Mouse (Mus musculus) MEL (cell line): Measurements from ENCODE around the gene T. TPM values are rescaled to one million over a fixed set of nuclear protein-coding genes. Genes with fewer than 3 reads are reported as not detected.

Experiments
- DNase-seq: peaks from one replicate; pipeline ENCODE4 v3.0.0; 2011; ENCODE audit warnings: low read depth, low spot score
- H3K27ac ChIP-seq: 2 replicates; pipeline ENCODE4 v1.5.1; 2012; ENCODE audit warnings: low read depth, mild to moderate bottlenecking, control low read depth, low read length, moderate library complexity; ENCODE audit not compliant: control insufficient read depth
- H3K27me3 ChIP-seq, 2 experiments: fragments of 150-350 bp in 1 of 2; sonication (generic) in 1 of 2; 2 replicates each; pipeline ENCODE4 v1.6.1; 2012; ENCODE audit warnings: low read length in 2 of 2, mild to moderate bottlenecking in 2 of 2, improper control_type of control experiment in 1 of 2, moderate library complexity in 1 of 2; ENCODE audit not compliant: insufficient read depth in 2 of 2, control insufficient read depth in 1 of 2
- H3K36me3 ChIP-seq, 2 experiments: 2 replicates each; pipeline ENCODE4 v1.6.1; 2012 to 2014; ENCODE audit warnings: low read length in 2 of 2, improper control_type of control experiment in 1 of 2, inconsistent platforms in 1 of 2, mild to moderate bottlenecking in 1 of 2; ENCODE audit not compliant: insufficient read depth in 2 of 2, control insufficient read depth in 1 of 2
- H3K4me1 ChIP-seq, 2 experiments: fragments of 150-350 bp in 1 of 2; sonication (generic) in 1 of 2; 2 replicates each; pipeline ENCODE4 v1.6.1; 2012; ENCODE audit warnings: low read length in 2 of 2, improper control_type of control experiment in 1 of 2, mild to moderate bottlenecking in 1 of 2; ENCODE audit not compliant: insufficient read depth in 2 of 2, control insufficient read depth in 1 of 2
- H3K4me3 ChIP-seq, 2 experiments: fragments of 150-350 bp in 1 of 2; sonication (generic) in 1 of 2; 2 replicates each; pipeline ENCODE4 v1.5.1; 2012; ENCODE audit warnings: low read depth in 2 of 2, low read length in 2 of 2, mild to moderate bottlenecking in 2 of 2, moderate library complexity in 2 of 2, control low read depth in 1 of 2, improper control_type of control experiment in 1 of 2; ENCODE audit not compliant: control insufficient read depth in 1 of 2, insufficient read depth in 1 of 2
- H3K79me2 ChIP-seq: 2 replicates; pipeline ENCODE4 v1.6.1; 2012; ENCODE audit warnings: mild to moderate bottlenecking, low read length, moderate library complexity; ENCODE audit not compliant: control insufficient read depth, poor library complexity, insufficient read depth
- H3K9ac ChIP-seq: 2 replicates; pipeline ENCODE4 v1.6.1; 2012; ENCODE audit warnings: low read depth, mild to moderate bottlenecking, control low read depth, low read length, moderate library complexity; ENCODE audit not compliant: control insufficient read depth, poor library complexity, severe bottlenecking
- H3K9me3 ChIP-seq: fragments of 150-350 bp; sonication (generic); replicated peaks from 2 replicates; pipeline ENCODE4 v1.6.1; 2012; ENCODE audit warnings: mild to moderate bottlenecking, low read length, improper control_type of control experiment, moderate library complexity; ENCODE audit not compliant: insufficient read depth
- BHLHE40 ChIP-seq: IDR thresholded peaks from 2 replicates; pipeline ENCODE4 v1.6.1; 2012; ENCODE audit warnings: low read depth, mild to moderate bottlenecking, inconsistent platforms, low read length, improper control_type of control experiment, borderline replicate concordance
- E2F4 ChIP-seq: IDR thresholded peaks from 2 replicates; pipeline ENCODE4 v1.6.1; 2011; ENCODE audit warnings: low read depth, low read length, improper control_type of control experiment, borderline replicate concordance
- ELF1 ChIP-seq: IDR thresholded peaks from 2 replicates; pipeline ENCODE4 v1.6.1; 2014; ENCODE audit warnings: low read depth, mild to moderate bottlenecking, inconsistent platforms, low read length, improper control_type of control experiment, moderate library complexity
- EP300 ChIP-seq, 2 experiments: IDR thresholded peaks; 2 replicates each; pipeline ENCODE4 v1.6.1; 2011; ENCODE audit warnings: improper control_type of control experiment in 2 of 2, low read length in 2 of 2, low read depth in 1 of 2, mild to moderate bottlenecking in 1 of 2
- ETS1 ChIP-seq: IDR thresholded peaks from 2 replicates; pipeline ENCODE4 v1.6.1; 2012; ENCODE audit warnings: low read depth, mild to moderate bottlenecking, inconsistent platforms, low read length, improper control_type of control experiment, moderate library complexity
- GATA1 ChIP-seq: IDR thresholded peaks from 2 replicates; pipeline ENCODE4 v1.6.1; 2011; ENCODE audit warnings: low read depth, low read length, improper control_type of control experiment
- HCFC1 ChIP-seq: IDR thresholded peaks from 2 replicates; pipeline ENCODE4 v1.6.1; 2012; ENCODE audit warnings: low read depth, mild to moderate bottlenecking, inconsistent platforms, low read length, improper control_type of control experiment, moderate library complexity
- JUND ChIP-seq: IDR thresholded peaks from 2 replicates; pipeline ENCODE4 v1.6.1; 2011; ENCODE audit warnings: low read depth, mild to moderate bottlenecking, improper control_type of control experiment, low read length
- KAT2A ChIP-seq: conservative IDR thresholded peaks from 2 replicates; pipeline ENCODE4 v1.6.1; 2012; ENCODE audit warnings: low read depth, low read length, improper control_type of control experiment, inconsistent platforms
- MAX ChIP-seq: IDR thresholded peaks from 2 replicates; pipeline ENCODE4 v1.6.1; 2011; ENCODE audit warnings: low read length, improper control_type of control experiment
- MAZ ChIP-seq: IDR thresholded peaks from 2 replicates; pipeline ENCODE4 v1.6.1; 2012; ENCODE audit warnings: low read depth, mild to moderate bottlenecking, inconsistent platforms, low read length, improper control_type of control experiment
- MEF2A ChIP-seq: IDR thresholded peaks from 2 replicates; pipeline ENCODE4 v1.6.1; 2014; ENCODE audit warnings: low read depth, mild to moderate bottlenecking, inconsistent platforms, low read length, improper control_type of control experiment; ENCODE audit not compliant: poor library complexity, insufficient replicate concordance, severe bottlenecking; ENCODE audit errors: extremely low read depth
- MYC ChIP-seq: IDR thresholded peaks from 2 replicates; pipeline ENCODE4 v1.6.1; 2011; ENCODE audit warnings: low read depth, mild to moderate bottlenecking, low read length, improper control_type of control experiment, moderate library complexity
- NRF1 ChIP-seq: IDR thresholded peaks from 2 replicates; pipeline ENCODE4 v1.6.1; 2014; ENCODE audit warnings: low read depth, mild to moderate bottlenecking, inconsistent platforms, low read length, improper control_type of control experiment, moderate library complexity; ENCODE audit not compliant: poor library complexity, insufficient read depth, severe bottlenecking
- RAD21 ChIP-seq: IDR thresholded peaks from 2 replicates; pipeline ENCODE4 v1.6.1; 2011; ENCODE audit warnings: mild to moderate bottlenecking, low read depth, low read length, improper control_type of control experiment
- RCOR1 ChIP-seq: IDR thresholded peaks from 2 replicates; pipeline ENCODE4 v1.6.1; 2012; ENCODE audit warnings: low read depth, mild to moderate bottlenecking, inconsistent platforms, low read length, improper control_type of control experiment
- SIN3A ChIP-seq: IDR thresholded peaks from 2 replicates; pipeline ENCODE4 v1.6.1; 2012; ENCODE audit warnings: low read length, improper control_type of control experiment, inconsistent platforms
- SMC3 ChIP-seq: IDR thresholded peaks from 2 replicates; pipeline ENCODE4 v1.6.1; 2011; ENCODE audit warnings: low read depth, low read length, improper control_type of control experiment
- TAL1 ChIP-seq: IDR thresholded peaks from 2 replicates; pipeline ENCODE4 v1.6.1; 2012; ENCODE audit warnings: mild to moderate bottlenecking, inconsistent platforms, low read length, moderate library complexity, mixed read lengths
- TBP ChIP-seq: IDR thresholded peaks from 2 replicates; pipeline ENCODE4 v1.8.0; 2011; ENCODE audit warnings: low read depth, low read length, improper control_type of control experiment
- UBTF ChIP-seq: IDR thresholded peaks from 2 replicates; pipeline ENCODE4 v1.6.1; 2012; ENCODE audit warnings: low read depth, mild to moderate bottlenecking, inconsistent platforms, low read length, improper control_type of control experiment, moderate library complexity, borderline replicate concordance; ENCODE audit not compliant: insufficient read depth
- USF1 ChIP-seq: IDR thresholded peaks from 2 replicates; pipeline ENCODE4 v1.6.1; 2014; ENCODE audit warnings: low read depth, mild to moderate bottlenecking, inconsistent platforms, low read length, improper control_type of control experiment, moderate library complexity
- ZKSCAN1 ChIP-seq: IDR thresholded peaks from 2 replicates; pipeline ENCODE4 v1.6.1; 2012; ENCODE audit warnings: low read depth, mild to moderate bottlenecking, inconsistent platforms, low read length, improper control_type of control experiment, moderate library complexity
- ZMIZ1 ChIP-seq: IDR thresholded peaks from 2 replicates; pipeline ENCODE4 v1.6.1; 2012; ENCODE audit warnings: low read depth, mild to moderate bottlenecking, inconsistent platforms, low read length, improper control_type of control experiment, moderate library complexity
- polyA plus RNA-seq, 2 experiments: library from polyadenylated mRNA; stranded (reverse) in 1 of 2; unstranded in 1 of 2; fragments of >175 nt in 1 of 2; fragments of >200 nt in 1 of 2; gene quantifications; 2 replicates each; pipeline versions ENCODE4 v1.2.1 to v1.2.4; 2012; ENCODE audit warnings: low replicate concordance in 2 of 2, low read depth in 1 of 2; ENCODE audit not compliant: insufficient read length in 2 of 2, insufficient read depth in 1 of 2, missing spikeins in 1 of 2
- total RNA-seq: library from RNA; depleted of rRNA; stranded (reverse); fragments of 300-350 nt; gene quantifications from 2 replicates; pipeline ENCODE4 v1.2.3, GENCODE M21; 2012

Gene T
- total and polyA plus RNA-seq, 3 experiments = not detected

DNA sequence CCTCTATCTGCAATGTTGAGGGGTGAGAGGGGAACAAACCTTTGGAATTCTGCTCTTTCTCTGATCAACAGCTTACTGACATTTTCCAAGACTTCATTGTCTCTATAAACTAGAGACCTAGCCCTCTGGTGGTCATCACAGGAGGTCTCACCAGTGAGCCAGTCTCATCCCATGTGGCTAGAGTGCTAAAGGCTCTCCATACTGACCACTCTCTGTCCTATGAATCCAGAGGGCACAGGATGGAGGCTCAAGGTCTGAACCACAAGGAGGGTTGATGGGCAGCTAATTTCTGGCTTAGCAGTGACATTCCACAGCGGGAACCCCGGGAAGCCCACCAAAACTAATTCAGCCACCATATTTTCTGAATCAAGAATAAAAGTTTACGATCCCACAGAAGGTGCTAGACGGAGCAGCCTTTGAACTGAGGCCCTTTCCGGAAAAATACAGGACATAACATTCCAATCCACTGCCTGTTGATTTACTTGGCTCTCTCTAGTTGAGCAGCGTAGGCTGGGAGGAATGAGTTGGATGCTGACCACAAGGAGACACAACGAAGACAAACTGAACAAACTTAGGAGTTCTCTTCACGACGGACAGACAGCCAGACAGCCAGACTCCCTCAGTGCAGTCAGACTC is 45.4 kb downstream of the T start:
- H3K79me2 ChIP-seq = no peaks in the 10 kb centered on the region
- no peak for TF ChIP-seq RAD21
- no peak for TF ChIP-seq MYC
- TF ChIP-seq JUND = no peak
- TF ChIP-seq MAX = no peak
- no peak for TF ChIP-seq GATA1
- TF ChIP-seq USF1 = no peak
- TF ChIP-seq RCOR1 = no peak
- TF ChIP-seq SIN3A = no peak
- no peak for TF ChIP-seq UBTF
- TF ChIP-seq ZMIZ1 = no peak
- TF ChIP-seq ETS1 = no peak
- TF ChIP-seq NRF1 = no peak
- no peak for TF ChIP-seq HCFC1
- TF ChIP-seq MAZ = no peak
- no peak for TF ChIP-seq SMC3
- no peak for TF ChIP-seq E2F4
- no peak for TF ChIP-seq BHLHE40
- no peak for TF ChIP-seq ELF1
- TF ChIP-seq ZKSCAN1 = no peak
- H3K9me3 ChIP-seq = no peaks in the 10 kb centered on the region
- no peak overlapping the region for H3K9ac ChIP-seq
- DNase-seq = no peak
- H3K4me1 ChIP-seq = no peaks in the 10 kb centered on the region
- H3K36me3 ChIP-seq = no peaks in the 10 kb centered on the region
- no peak overlapping the region for H3K4me3 ChIP-seq
- peaks cover 0 to 5% of the 10 kb centered on the region in 2 experiments; a peak in 3 of 4 replicates for H3K27me3 ChIP-seq
- H3K27ac ChIP-seq = no peak overlapping the region

DNA sequence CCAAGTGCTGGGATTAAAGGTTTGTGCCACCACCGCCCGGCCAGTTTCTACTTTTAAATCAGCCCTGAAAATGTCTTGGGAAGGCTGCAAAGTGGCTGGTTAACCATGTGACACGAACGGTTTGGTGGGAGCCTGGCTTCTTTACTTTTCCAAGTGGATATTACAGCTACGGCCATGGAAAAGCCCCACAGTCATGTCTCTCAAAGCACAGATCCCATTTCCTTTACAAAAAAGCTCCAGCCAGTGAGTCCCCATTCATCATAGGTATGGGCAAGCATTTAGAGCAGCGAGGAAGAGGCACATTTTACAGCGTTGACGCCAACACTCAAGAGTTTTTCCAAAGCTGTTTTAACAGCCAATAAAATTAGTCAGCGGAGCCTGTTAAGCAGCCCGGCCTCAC is 47.6 kb downstream of the T start:
- DNase-seq = no peak
- H3K4me3 ChIP-seq = no peak overlapping the region
- no peak overlapping the region for H3K9ac ChIP-seq
- H3K36me3 ChIP-seq = no peaks in the 10 kb centered on the region
- no peaks in the 10 kb centered on the region for H3K79me2 ChIP-seq
- H3K27ac ChIP-seq = no peak overlapping the region
- H3K9me3 ChIP-seq = no peaks in the 10 kb centered on the region
- TF ChIP-seq GATA1 (no peak), MEF2A (no peak), TAL1 (no peak), KAT2A (no peak), RCOR1 (no peak), BHLHE40 (no peak), TBP (no peak), EP300 (IDR thresholded peaks at IDR 0.05; ENCODE audit: low read depth in 1 of 2, low read length in 2 of 2) (no peak)
- H3K4me1 ChIP-seq = no peaks in the 10 kb centered on the region
- H3K27me3 ChIP-seq = peaks cover 0 to 5% of the 10 kb centered on the region in 2 experiments; a peak in 3 of 4 replicates
